Mouse (Mus musculus): ENCODE measurements around the gene Rccd1. TPM values are rescaled to one million over a fixed set of nuclear protein-coding genes. Genes with fewer than 3 reads are reported as not detected.
A peak's percentile ranks its signal among the peaks of the same experiment; 100 is the strongest.

Rccd1 gene
- polyA plus RNA-seq, 1 experiment from 2014 or later = 1.6 TPM

DNA sequence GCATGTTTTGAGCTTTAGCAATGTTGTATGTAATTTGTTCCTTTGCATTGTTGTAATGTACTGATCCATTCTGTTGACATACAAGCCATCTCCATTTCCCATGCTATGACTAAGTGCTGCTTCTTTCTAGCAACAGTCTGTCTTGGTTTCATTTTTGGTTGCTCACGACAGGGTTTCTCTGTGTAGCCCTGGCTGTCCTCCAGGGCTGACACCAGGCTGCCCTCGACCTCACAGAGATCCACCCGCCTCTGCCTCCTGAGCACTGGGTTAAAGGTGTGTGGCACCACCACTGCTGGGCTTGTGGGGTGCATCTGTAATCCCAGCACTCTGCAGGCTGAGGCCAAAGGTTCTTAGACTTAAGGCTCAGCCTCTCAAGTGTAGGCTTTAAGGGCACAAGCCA, 24.7 kb downstream of the Rccd1 start:
- 0 out of 2 replicates have a peak, but pooled peaks cover 8% of the 10 kb centered on the region for H3K4me1 ChIP-seq (ENCODE audit: insufficient read depth)
- DNase-seq (no peak), ATAC-seq (no peak)
- no peak overlapping the region; the same call in 1 of the 2 replicates for H3K4me2 ChIP-seq (ENCODE audit: low read depth, low read length)
- TF ChIP-seq EP300 (IDR thresholded peaks at IDR 0.05; ENCODE audit: low read depth) (no peak), CTCF (IDR thresholded peaks at IDR 0.05; ENCODE audit: low read depth) (no peak)
- H3K27ac ChIP-seq (ENCODE audit: low read depth) = no peak overlapping the region
- H3K27me3 ChIP-seq (ENCODE audit: insufficient read depth, low read length) = no peaks in the 10 kb centered on the region
- no peaks in the 10 kb centered on the region for H3K9me3 ChIP-seq (ENCODE audit: low read length)
- no peak overlapping the region for H3K9ac ChIP-seq (replicated peaks)
- WGBS (ENCODE audit: insufficient replicate concordance) = 79% methylated on average over 3 of the region's 3 CpGs
- peaks cover 57% of the 10 kb centered on the region for H3K36me3 ChIP-seq (replicated peaks; ENCODE audit: insufficient read depth, low read length)
- H3K4me3 ChIP-seq (ENCODE audit: low read depth, low read length) = no peak overlapping the region

DNA sequence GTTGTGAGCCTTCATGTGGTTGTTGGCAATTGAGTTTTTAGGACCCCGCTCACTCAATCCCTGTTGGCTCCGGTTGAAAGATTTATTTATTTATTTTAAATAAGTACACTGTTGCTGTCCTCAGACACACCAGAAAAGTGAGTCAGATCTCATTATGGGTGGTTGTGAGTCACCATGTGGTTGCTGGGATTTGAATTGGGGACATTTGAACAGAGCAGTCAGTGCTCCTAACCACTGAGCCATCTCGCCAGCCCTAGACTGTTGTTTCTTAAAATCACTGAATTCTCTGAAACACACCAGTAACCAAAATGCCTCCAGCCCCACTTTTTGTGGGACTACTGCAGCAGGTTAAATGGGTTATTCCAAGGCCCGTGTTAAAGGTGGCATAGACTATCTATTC, 25.5 kb downstream of the Rccd1 start:
- 97% methylated on average over 4 of the region's 4 CpGs for WGBS (ENCODE audit: insufficient replicate concordance)
- H3K4me1 ChIP-seq (ENCODE audit: insufficient read depth) = peaks cover 10% of the 10 kb centered on the region; the same call in 1 of the 2 replicates

GRCm38 (mm10) chr7:80297041-80297440, 27.2 kb downstream of the Rccd1 start:
- peaks cover 37% of the 10 kb centered on the region for H3K36me3 ChIP-seq (replicated peaks; ENCODE audit: insufficient read depth, low read length)
- no peak overlapping the region for H3K27ac ChIP-seq (ENCODE audit: low read depth)
- H3K9ac ChIP-seq (replicated peaks) = peak overlapping the region; percentile 18; the same call in 1 of the 2 replicates
- DNase-seq (no peak), ATAC-seq (no peak)
- no peaks in the 10 kb centered on the region for H3K27me3 ChIP-seq (ENCODE audit: insufficient read depth, low read length)
- 0 out of 2 replicates have a peak overlapping the region, but pooled peaks have one; percentile 85 for H3K4me3 ChIP-seq (ENCODE audit: low read depth, low read length)
- peak overlapping the region; percentile 85 for H3K4me2 ChIP-seq (ENCODE audit: low read depth, low read length)
- peaks cover 13% of the 10 kb centered on the region; the same call in 1 of the 2 replicates for H3K4me1 ChIP-seq (ENCODE audit: insufficient read depth)
- H3K9me3 ChIP-seq (ENCODE audit: low read length) = no peaks in the 10 kb centered on the region
- WGBS (ENCODE audit: insufficient replicate concordance) = 83% methylated on average over 3 of the region's 3 CpGs
- TF ChIP-seq CTCF (IDR thresholded peaks at IDR 0.05; ENCODE audit: low read depth) (no peak), EP300 (IDR thresholded peaks at IDR 0.05; ENCODE audit: low read depth) (no peak)

More for the DNA sequence above, 25.5 kb downstream of the Rccd1 start:
- H3K9me3 ChIP-seq (ENCODE audit: low read length) = no peaks in the 10 kb centered on the region
- DNase-seq (no peak), ATAC-seq (no peak)
- no peaks in the 10 kb centered on the region for H3K27me3 ChIP-seq (ENCODE audit: insufficient read depth, low read length)
- no peak overlapping the region for H3K4me3 ChIP-seq (ENCODE audit: low read depth, low read length)
- no peak for TF ChIP-seq EP300 (IDR thresholded peaks at IDR 0.05; ENCODE audit: low read depth)
- no peak for TF ChIP-seq CTCF (IDR thresholded peaks at IDR 0.05; ENCODE audit: low read depth)
- H3K36me3 ChIP-seq (replicated peaks; ENCODE audit: insufficient read depth, low read length) = peaks cover 50% of the 10 kb centered on the region
- H3K9ac ChIP-seq (replicated peaks) = no peak overlapping the region
- H3K4me2 ChIP-seq (ENCODE audit: low read depth, low read length) = no peak overlapping the region
- no peak overlapping the region for H3K27ac ChIP-seq (ENCODE audit: low read depth)

DNA sequence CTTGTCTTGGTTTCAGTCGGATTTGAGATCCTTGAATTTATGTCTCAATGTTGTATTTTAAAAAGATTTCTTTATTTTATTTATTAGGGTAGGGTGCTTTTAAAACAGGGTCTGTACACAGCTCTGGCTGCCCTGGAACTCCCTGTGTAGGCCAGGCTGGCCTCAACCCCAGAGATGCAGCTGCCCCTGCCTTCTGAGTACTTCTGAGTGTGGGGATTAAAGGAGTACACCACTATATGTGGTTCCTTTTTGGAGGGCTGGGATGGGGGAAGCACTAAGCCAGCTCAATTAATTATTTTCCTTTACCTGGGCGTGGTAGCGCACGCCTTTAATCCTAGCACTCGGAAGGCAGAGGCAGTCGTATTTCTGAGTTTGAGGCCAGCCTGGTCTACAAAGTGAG, 27.8 kb downstream of the Rccd1 start:
- no peak for TF ChIP-seq EP300 (IDR thresholded peaks at IDR 0.05; ENCODE audit: low read depth)
- TF ChIP-seq CTCF (IDR thresholded peaks at IDR 0.05; ENCODE audit: low read depth) = no peak
- Histone ChIP-seq H3K27ac (ENCODE audit: low read depth) (no peak overlapping the region), H3K9ac (replicated peaks) (peak overlapping the region; percentile 18; the same call in 1 of the 2 replicates), H3K4me1 (ENCODE audit: insufficient read depth) (peaks cover 13% of the 10 kb centered on the region; the same call in 1 of the 2 replicates), H3K27me3 (ENCODE audit: insufficient read depth, low read length) (no peaks in the 10 kb centered on the region), H3K9me3 (ENCODE audit: low read length) (no peaks in the 10 kb centered on the region), H3K36me3 (replicated peaks; ENCODE audit: insufficient read depth, low read length) (peaks cover 33% of the 10 kb centered on the region), H3K4me3 (ENCODE audit: low read depth, low read length) (peak overlapping the region; percentile 85; the same call in 1 of the 2 replicates), H3K4me2 (ENCODE audit: low read depth, low read length) (peak overlapping the region; percentile 85)
- no peak for DNase-seq
- WGBS (ENCODE audit: insufficient replicate concordance) = 87% methylated on average over 6 of the region's 6 CpGs
- no peak for ATAC-seq

- ATAC-seq = peak; percentile 44
- peak overlapping the region; percentile 96 for H3K9ac ChIP-seq (replicated peaks)
- peak overlapping the region; percentile 73 for H3K27ac ChIP-seq (ENCODE audit: low read depth)
- DNase-seq = no peak
- peaks cover 13% of the 10 kb centered on the region; the same call in 1 of the 2 replicates for H3K4me1 ChIP-seq (ENCODE audit: insufficient read depth)
- TF ChIP-seq CTCF (IDR thresholded peaks at IDR 0.05; ENCODE audit: low read depth) (no peak), EP300 (IDR thresholded peaks at IDR 0.05; ENCODE audit: low read depth) (no peak)
- peak overlapping the region; percentile 85 for H3K4me2 ChIP-seq (ENCODE audit: low read depth, low read length)
- H3K36me3 ChIP-seq (replicated peaks; ENCODE audit: insufficient read depth, low read length) = peaks cover 25% of the 10 kb centered on the region
- H3K4me3 ChIP-seq (ENCODE audit: low read depth, low read length) = peak overlapping the region; percentile 85
- H3K27me3 ChIP-seq (ENCODE audit: insufficient read depth, low read length) = no peaks in the 10 kb centered on the region
- H3K9me3 ChIP-seq (ENCODE audit: low read length) = no peaks in the 10 kb centered on the region
- 9% methylated on average over 37 of the region's 37 CpGs for WGBS (ENCODE audit: insufficient replicate concordance)
Measured at GRCm38 (mm10) chr7:80294764-80295648, 29.2 kb downstream of the Rccd1 start.

DNA sequence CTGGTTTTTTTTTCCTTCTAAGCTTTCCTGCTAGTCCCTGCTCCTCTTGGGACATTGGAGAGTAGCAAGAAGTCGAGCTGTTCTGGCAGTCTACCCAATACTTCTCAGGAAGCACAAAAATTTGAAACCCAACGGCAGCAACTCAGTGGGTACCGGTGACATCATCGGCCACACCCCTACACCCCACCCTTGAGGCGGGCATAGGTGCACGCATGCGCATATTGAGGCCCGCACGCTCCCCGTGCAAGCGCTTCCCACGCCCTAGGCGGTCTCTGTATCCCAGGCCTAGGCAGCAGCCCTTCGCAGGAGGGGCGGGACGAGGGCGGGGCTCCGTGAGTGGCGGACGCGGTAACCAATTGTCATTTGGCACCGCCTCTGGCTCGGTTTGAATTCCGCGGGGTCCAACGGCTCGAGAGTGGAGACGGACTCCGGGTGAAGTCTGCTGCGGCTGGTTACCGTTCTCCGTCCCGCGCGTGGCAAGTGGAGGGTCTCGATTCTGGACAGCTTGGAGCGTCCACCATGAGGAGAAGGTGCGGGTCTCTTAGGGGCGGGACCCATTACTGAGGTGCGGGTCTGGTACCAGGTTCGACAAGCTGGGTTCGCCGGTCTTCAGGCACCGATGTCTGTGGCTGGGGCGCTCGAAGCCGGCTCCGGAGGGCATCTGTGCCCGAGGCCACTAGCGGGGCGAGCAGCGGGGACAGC, 30.0 kb downstream of the Rccd1 start, which contains the start of gene Prc1:
TSS of gene Prc1 (plus strand) at position 389 of the 702 bp plus-strand sequence.
- Histone ChIP-seq H3K27me3 (ENCODE audit: insufficient read depth, low read length) (no peaks in the 10 kb centered on the region), H3K9me3 (ENCODE audit: low read length) (no peaks in the 10 kb centered on the region), H3K4me1 (ENCODE audit: insufficient read depth) (peaks cover 13% of the 10 kb centered on the region; the same call in 1 of the 2 replicates), H3K9ac (replicated peaks) (peak within 1 kb of the TSS; percentile 96), H3K36me3 (replicated peaks; ENCODE audit: insufficient read depth, low read length) (peaks cover 20% of the 10 kb centered on the region), H3K4me2 (ENCODE audit: low read depth, low read length) (peak within 1 kb of the TSS; percentile 85), H3K4me3 (ENCODE audit: low read depth, low read length) (peak within 1 kb of the TSS; percentile 85), H3K27ac (ENCODE audit: low read depth) (peak within 1 kb of the TSS; percentile 85)
- WGBS (ENCODE audit: insufficient replicate concordance) = under 1% methylated on average over 52 of the region's 52 CpGs
- no peak; the same call in 1 of the 2 replicates for TF ChIP-seq CTCF (IDR thresholded peaks at IDR 0.05; ENCODE audit: low read depth)
- no peak for TF ChIP-seq EP300 (IDR thresholded peaks at IDR 0.05; ENCODE audit: low read depth)
- DNase-seq = peak; percentile 100
- peak; percentile 99 for ATAC-seq

Data from liver, postnatal 0 days (tissue).